Mouse (Mus musculus) forebrain, embryonic 11.5 days (tissue): Measurements from ENCODE around the gene Hpdl. TPM values are rescaled to one million over a fixed set of nuclear protein-coding genes. Genes with fewer than 3 reads are reported as not detected.

Experiments
- polyA plus RNA-seq: library from polyadenylated mRNA; unstranded; fragments of >200 nt; fragmentation: Nextera tagmentation; extraction: Ambion mirVana; gene quantifications from 2 replicates; pipeline ENCODE4 v1.2.1, GENCODE M21; 2014

Gene Hpdl
- polyA plus RNA-seq, 1 experiment from 2014 or later: 1.6 TPM

Other genes starting within 250 kb of the Hpdl start
- gene Ccdc17, start 225.1 kb downstream of the Hpdl start, polyA plus RNA-seq: 2.6 and 3.5 TPM in 2 replicates
- gene Nasp, start 193.8 kb downstream of the Hpdl start, polyA plus RNA-seq: 342 and 352 TPM in 2 replicates
- gene Akr1a1, start 170.0 kb downstream of the Hpdl start, polyA plus RNA-seq: 501 and 559 TPM in 2 replicates
- 1,036 and 1,079 TPM in 2 replicates for gene Prdx1, start 136.2 kb downstream of the Hpdl start, polyA plus RNA-seq
- 33.6 and 33.9 TPM in 2 replicates for gene Mmachc, start 113.3 kb downstream of the Hpdl start, polyA plus RNA-seq
- 33.5 and 33.7 TPM in 2 replicates for gene Ccdc163, start 113.2 kb downstream of the Hpdl start, polyA plus RNA-seq
- gene Tesk2, start 100.8 kb downstream of the Hpdl start, polyA plus RNA-seq: 8.6 TPM in 2 replicates
- gene Toe1, start 14.1 kb downstream of the Hpdl start, polyA plus RNA-seq: 34.3 and 37.0 TPM in 2 replicates
- gene Mutyh, start 14.0 kb downstream of the Hpdl start, polyA plus RNA-seq: 20.3 and 20.9 TPM in 2 replicates
- 10.9 and 12.4 TPM in 2 replicates for gene Zswim5, start 55.7 kb upstream of the Hpdl start, polyA plus RNA-seq
- gene Urod, start 172.7 kb upstream of the Hpdl start, polyA plus RNA-seq: 84.1 and 88.3 TPM in 2 replicates
- 12.7 and 13.7 TPM in 2 replicates for gene Hectd3, start 173.6 kb upstream of the Hpdl start, polyA plus RNA-seq
- gene Eif2b3, start 197.7 kb upstream of the Hpdl start, polyA plus RNA-seq: 45.7 and 47.5 TPM in 2 replicates